21 mouse cellular contexts compared by ENCODE assay signal in genomic region chr2:84622668-84623067, GRCm38 (mm10). TPM values are rescaled to one million over a fixed set of nuclear protein-coding genes. Genes with fewer than 3 reads are reported as not detected.
DNase-seq lines count a peak whose midpoint lies in the region; ATAC-seq and TF ChIP-seq lines count a peak whose summit lies in the region.
"Had no signal": no experiment of that assay in that cellular context is flagged by ENCODE, and none has a peak within 500 bp of the region (broad histone marks: within the 10 kb centered on the region; RNA-seq: fewer than 3 reads in every experiment).

No protein-coding gene starts in this region.

- H3K4me3 ChIP-seq in heart, embryonic 16.5 days (ENCODE audit: low read length) = no peak overlapping the region
- no peak overlapping the region for H3K4me3 ChIP-seq in lung, postnatal 0 days (ENCODE audit: low read depth, low read length)
- H3K4me3 ChIP-seq in stomach, postnatal 0 days (ENCODE audit: low read depth, low read length) = no peak overlapping the region
- no peak overlapping the region for H3K4me3 ChIP-seq in forebrain, embryonic 11.5 days (ENCODE audit: low read depth, low read length)
- H3K4me3 ChIP-seq: embryonic facial prominence, embryonic 12.5 days; forebrain, embryonic 10.5 days; limb, embryonic 15.5 days; megakaryocyte, embryonic 14.5 days; neural tube, embryonic 13.5 days had no signal

- peaks cover 23% of the 10 kb centered on the region for H3K36me3 ChIP-seq in heart, embryonic 16.5 days (ENCODE audit: control insufficient read depth, insufficient read depth)
- H3K36me3 ChIP-seq in lung, postnatal 0 days (ENCODE audit: insufficient read depth, low read length) = peaks cover 15% of the 10 kb centered on the region; the same call in 1 of the 2 replicates
- peaks cover 12% of the 10 kb centered on the region for H3K36me3 ChIP-seq in stomach, postnatal 0 days (ENCODE audit: control insufficient read depth, insufficient read depth, low read length)
- no peaks in the 10 kb centered on the region; the same call in none of the 2 replicates for H3K36me3 ChIP-seq in forebrain, embryonic 11.5 days (ENCODE audit: control insufficient read depth, insufficient read depth, low read length)

- 58% methylated on average over 2 of the region's 2 CpGs for WGBS in heart, embryonic 16.5 days
- WGBS in lung, postnatal 0 days = 24% methylated on average over 2 of the region's 2 CpGs
- 39% methylated on average over 2 of the region's 2 CpGs for WGBS in stomach, postnatal 0 days
- 80% methylated on average over 2 of the region's 2 CpGs for WGBS in forebrain, embryonic 11.5 days

- no peaks in the 10 kb centered on the region for H3K9me3 ChIP-seq in heart, embryonic 16.5 days (replicated peaks; ENCODE audit: control insufficient read depth, low read length)
- H3K9me3 ChIP-seq in lung, postnatal 0 days (ENCODE audit: low read length) = no peaks in the 10 kb centered on the region
- H3K9me3 ChIP-seq in stomach, postnatal 0 days (ENCODE audit: control insufficient read depth, low read length) = no peaks in the 10 kb centered on the region
- no peaks in the 10 kb centered on the region for H3K9me3 ChIP-seq in forebrain, embryonic 11.5 days (ENCODE audit: control insufficient read depth, low read length)
- H3K9me3 ChIP-seq: embryonic facial prominence, embryonic 12.5 days; forebrain, embryonic 10.5 days; limb, embryonic 15.5 days; megakaryocyte, embryonic 14.5 days; neural tube, embryonic 13.5 days had no signal

- no peak overlapping the region for H3K4me2 ChIP-seq in heart, embryonic 16.5 days (ENCODE audit: low read depth, low read length)
- H3K4me2 ChIP-seq in lung, postnatal 0 days (replicated peaks; ENCODE audit: low read depth, low read length) = no peak overlapping the region
- no peak overlapping the region for H3K4me2 ChIP-seq in stomach, postnatal 0 days (replicated peaks; ENCODE audit: low read depth)
- no peak overlapping the region for H3K4me2 ChIP-seq in forebrain, embryonic 11.5 days (ENCODE audit: low read depth, low read length, severe bottlenecking)
- H3K4me2 ChIP-seq: embryonic facial prominence, embryonic 12.5 days; hindbrain, embryonic 14.5 days; limb, embryonic 15.5 days; neural tube, embryonic 13.5 days had no signal

- peaks cover 46% of the 10 kb centered on the region for H3K4me1 ChIP-seq in heart, embryonic 16.5 days (ENCODE audit: control insufficient read depth, insufficient read depth, low read length)
- H3K4me1 ChIP-seq in lung, postnatal 0 days (ENCODE audit: insufficient read depth, low read depth, low read length) = peaks cover 26% of the 10 kb centered on the region
- peaks cover 2% of the 10 kb centered on the region for H3K4me1 ChIP-seq in stomach, postnatal 0 days (replicated peaks; ENCODE audit: control insufficient read depth, insufficient read depth)
- no peaks in the 10 kb centered on the region; the same call in 1 of the 2 replicates for H3K4me1 ChIP-seq in forebrain, embryonic 11.5 days (replicated peaks; ENCODE audit: control insufficient read depth, insufficient read depth, low read length)
- H3K4me1 ChIP-seq: embryonic facial prominence, embryonic 12.5 days had no signal

- TF ChIP-seq CTCF in lung, postnatal 0 days (IDR thresholded peaks at IDR 0.05) = no peak
- no peak for TF ChIP-seq CTCF in stomach, postnatal 0 days (IDR thresholded peaks at IDR 0.05; ENCODE audit: low read depth)

- intact Hi-C loops in heart, postnatal 10 days (cut with DNase I) = no loop called here

- DNase-seq in heart, postnatal 10 days = no peak
- DNase-seq in lung, postnatal 0 days (ENCODE audit: low spot score) = no peak
- DNase-seq in lung, postnatal 36 days = no peak
- DNase-seq in stomach, postnatal 0 days (ENCODE audit: low spot score) = no peak
- DNase-seq in forebrain, embryonic 11.5 days (ENCODE audit: low spot score) = no peak
- DNase-seq in layer of hippocampus, adult 11-12 months (ENCODE audit: low spot score) = no peak
- DNase-seq: cerebellum, postnatal 10 days; kidney, adult 8-10 months had no signal

- 0 out of 2 replicates have a peak overlapping the region, but pooled peaks have one; percentile 43 for H3K27ac ChIP-seq in heart, embryonic 16.5 days (ENCODE audit: low read length)
- peak overlapping the region; percentile 76 for H3K27ac ChIP-seq in lung, postnatal 0 days (ENCODE audit: low read length)
- peak overlapping the region; percentile 45 for H3K27ac ChIP-seq in stomach, postnatal 0 days (replicated peaks)
- H3K27ac ChIP-seq in forebrain, embryonic 11.5 days (ENCODE audit: low read depth, low read length) = no peak overlapping the region
- H3K27ac ChIP-seq: embryonic facial prominence, embryonic 12.5 days; forebrain, embryonic 10.5 days; hindbrain, embryonic 14.5 days; limb, embryonic 15.5 days; neural tube, embryonic 13.5 days had no signal

- no peak overlapping the region for H3K9ac ChIP-seq in heart, embryonic 16.5 days (ENCODE audit: low read length)
- H3K9ac ChIP-seq in lung, postnatal 0 days (replicated peaks; ENCODE audit: low read depth) = no peak overlapping the region
- no peak overlapping the region for H3K9ac ChIP-seq in stomach, postnatal 0 days (ENCODE audit: low read length)
- H3K9ac ChIP-seq in forebrain, embryonic 11.5 days (ENCODE audit: low read length) = no peak overlapping the region
- H3K9ac ChIP-seq: embryonic facial prominence, embryonic 12.5 days; hindbrain, embryonic 14.5 days; limb, embryonic 15.5 days; neural tube, embryonic 13.5 days had no signal

- TF ChIP-seq EP300 in lung, postnatal 0 days (IDR thresholded peaks at IDR 0.05) = peak; percentile 58
- no peak for TF ChIP-seq EP300 in stomach, postnatal 0 days (optimal IDR thresholded peaks at IDR 0.05)

- no peak for ATAC-seq in heart, embryonic 16.5 days (replicated peaks; ENCODE audit: extremely low read depth, insufficient read depth, low FRiP score)
- peak; percentile 34 for ATAC-seq in lung, postnatal 0 days
- ATAC-seq in common myeloid progenitor, adult 5-6 weeks (replicated peaks; ENCODE audit: low read depth, poor library complexity, severe bottlenecking) = peak; percentile 20; the same call in 1 of the 2 replicates
- ATAC-seq in stomach, postnatal 0 days (ENCODE audit: low FRiP score, low TSS enrichment) = no peak
- ATAC-seq in forebrain, embryonic 11.5 days (replicated peaks; ENCODE audit: low FRiP score) = no peak

- no peaks in the 10 kb centered on the region for H3K27me3 ChIP-seq in heart, embryonic 16.5 days (ENCODE audit: control insufficient read depth, insufficient read depth, low read length)
- H3K27me3 ChIP-seq in lung, postnatal 0 days (replicated peaks; ENCODE audit: insufficient read depth, low read length) = no peaks in the 10 kb centered on the region
- H3K27me3 ChIP-seq in stomach, postnatal 0 days (ENCODE audit: control insufficient read depth, insufficient read depth, low read length) = no peaks in the 10 kb centered on the region
- no peaks in the 10 kb centered on the region for H3K27me3 ChIP-seq in forebrain, embryonic 11.5 days (ENCODE audit: control insufficient read depth, insufficient read depth, low read length)
- H3K27me3 ChIP-seq: embryonic facial prominence, embryonic 12.5 days; limb, embryonic 15.5 days; megakaryocyte, embryonic 14.5 days; neural tube, embryonic 13.5 days had no signal

RNA-seq across cellular contexts. Expression of gene Ctnnd1, which starts 27.9 kb away (rescaled TPM):
- polyA plus RNA-seq in heart, embryonic 16.5 days (2015; fragmentation: Nextera tagmentation; extraction: Ambion mirVana) = 58.7 and 66.3 TPM in 2 replicates
- 100 to 1,000 TPM; 126 to 129 TPM for total RNA-seq in heart, postnatal 10 days (2021)
- polyA plus RNA-seq in lung, postnatal 0 days (2015; fragmentation: Nextera tagmentation; extraction: Ambion mirVana) = 38.2 and 42.9 TPM in 2 replicates
- total RNA-seq in common myeloid progenitor, adult 5-6 weeks (2017) = 28.7 and 29.9 TPM in 2 replicates
- 34.5 and 38.8 TPM in 2 replicates for polyA plus RNA-seq in stomach, postnatal 0 days (2015; fragmentation: Nextera tagmentation; extraction: Ambion mirVana)
- polyA plus RNA-seq in forebrain, embryonic 11.5 days (2014; fragmentation: Nextera tagmentation; extraction: Ambion mirVana) = 33.4 and 36.2 TPM in 2 replicates

RNA-seq across cellular contexts. Expression of gene Btbd18, which starts 36.2 kb away (rescaled TPM):
- polyA plus RNA-seq in heart, embryonic 16.5 days (2015; fragmentation: Nextera tagmentation; extraction: Ambion mirVana) = 0.13 and 0.19 TPM in 2 replicates
- total RNA-seq in heart, postnatal 10 days (2021) = not detected
- polyA plus RNA-seq in lung, postnatal 0 days (2015; fragmentation: Nextera tagmentation; extraction: Ambion mirVana) = 0.06 and 0.07 TPM in 2 replicates
- total RNA-seq in common myeloid progenitor, adult 5-6 weeks (2017) = 0.05 TPM in 1 of 2 replicates, not detected in the other
- polyA plus RNA-seq in stomach, postnatal 0 days (2015; fragmentation: Nextera tagmentation; extraction: Ambion mirVana) = 0.07 and 0.11 TPM in 2 replicates
- 0.36 and 0.77 TPM in 2 replicates for polyA plus RNA-seq in forebrain, embryonic 11.5 days (2014; fragmentation: Nextera tagmentation; extraction: Ambion mirVana)
- total RNA-seq: layer of hippocampus, adult 8-10 months; left cerebral cortex, postnatal 10 days; midbrain, postnatal 0 days had no signal
- polyA plus RNA-seq: gonadal fat pad, adult 2 months; urinary bladder, adult 2 months had no signal

RNA-seq across cellular contexts. Expression of gene Selenoh, which starts 47.9 kb away (rescaled TPM):
- polyA plus RNA-seq in heart, embryonic 16.5 days (2015; fragmentation: Nextera tagmentation; extraction: Ambion mirVana) = 187 and 195 TPM in 2 replicates
- total RNA-seq in heart, postnatal 10 days (2021) = 10 to 100 TPM; 59.9 to 60.8 TPM
- 94.3 and 102 TPM in 2 replicates for polyA plus RNA-seq in lung, postnatal 0 days (2015; fragmentation: Nextera tagmentation; extraction: Ambion mirVana)
- 74.6 and 105 TPM in 2 replicates for total RNA-seq in common myeloid progenitor, adult 5-6 weeks (2017)
- polyA plus RNA-seq in stomach, postnatal 0 days (2015; fragmentation: Nextera tagmentation; extraction: Ambion mirVana) = 111 and 123 TPM in 2 replicates
- 494 and 502 TPM in 2 replicates for polyA plus RNA-seq in forebrain, embryonic 11.5 days (2014; fragmentation: Nextera tagmentation; extraction: Ambion mirVana)

RNA-seq across cellular contexts. Expression of gene Gm28635, which starts 55.2 kb away (rescaled TPM):
- polyA plus RNA-seq in heart, embryonic 16.5 days (2015; fragmentation: Nextera tagmentation; extraction: Ambion mirVana) = not detected in 2 replicates
- total RNA-seq in heart, postnatal 10 days (2021) = 10 to 100 TPM in 1 of 2 experiments, 1 to 10 TPM in 1; 9.6 to 11.7 TPM
- polyA plus RNA-seq in lung, postnatal 0 days (2015; fragmentation: Nextera tagmentation; extraction: Ambion mirVana) = not detected in 2 replicates
- total RNA-seq in common myeloid progenitor, adult 5-6 weeks (2017) = 6.6 TPM in 1 of 2 replicates, not detected in the other
- polyA plus RNA-seq in stomach, postnatal 0 days (2015; fragmentation: Nextera tagmentation; extraction: Ambion mirVana) = not detected in 2 replicates
- not detected in 2 replicates for polyA plus RNA-seq in forebrain, embryonic 11.5 days (2014; fragmentation: Nextera tagmentation; extraction: Ambion mirVana)
- total RNA-seq: midbrain, postnatal 0 days had no signal
- polyA plus RNA-seq: embryonic facial prominence, embryonic 12.5 days; forebrain, embryonic 10.5 days; gonadal fat pad, adult 2 months; hindbrain, embryonic 14.5 days; limb, embryonic 15.5 days; midbrain, postnatal 0 days; neural tube, embryonic 13.5 days; urinary bladder, adult 2 months had no signal

RNA-seq across cellular contexts. Expression of gene Med19, which starts 55.5 kb away (rescaled TPM):
- 21.4 and 23.0 TPM in 2 replicates for polyA plus RNA-seq in heart, embryonic 16.5 days (2015; fragmentation: Nextera tagmentation; extraction: Ambion mirVana)
- 10 to 100 TPM; 15.1 to 17.8 TPM for total RNA-seq in heart, postnatal 10 days (2021)
- 21.0 and 22.6 TPM in 2 replicates for polyA plus RNA-seq in lung, postnatal 0 days (2015; fragmentation: Nextera tagmentation; extraction: Ambion mirVana)
- 33.2 and 39.2 TPM in 2 replicates for total RNA-seq in common myeloid progenitor, adult 5-6 weeks (2017)
- 18.1 and 18.2 TPM in 2 replicates for polyA plus RNA-seq in stomach, postnatal 0 days (2015; fragmentation: Nextera tagmentation; extraction: Ambion mirVana)
- polyA plus RNA-seq in forebrain, embryonic 11.5 days (2014; fragmentation: Nextera tagmentation; extraction: Ambion mirVana) = 68.3 and 69.2 TPM in 2 replicates

Comparison
In these comparisons a context has a peak if more than half of its experiments do, and no peak if none do; other contexts are left out.
1. ATAC-seq: peak in lung, postnatal 0 days (single experiment) and common myeloid progenitor, adult 5-6 weeks (single experiment); none in heart, embryonic 16.5 days (single experiment), stomach, postnatal 0 days (single experiment) and forebrain, embryonic 11.5 days (single experiment).